Mouse (Mus musculus) midbrain, embryonic 10.5 days (tissue): ENCODE data around the gene Tysnd1. TPM values are rescaled to one million over a fixed set of nuclear protein-coding genes. Genes with fewer than 3 reads are reported as not detected.

Experiments used
- DNase-seq: peaks from one replicate; pipeline ENCODE4 v3.0.0-alpha.2; 2017; ENCODE audit warnings: low spot score
- H3K27ac ChIP-seq: fragments of 300-500 bp; sonication (generic); replicated peaks from 2 replicates; pipeline ENCODE4 v1.5.1; 2016; ENCODE audit warnings: mild to moderate bottlenecking
- H3K27me3 ChIP-seq: fragments of 300-500 bp; sonication (generic); 2 replicates; pipeline ENCODE4 v1.6.1; 2016; ENCODE audit warnings: low read depth, mild to moderate bottlenecking; ENCODE audit not compliant: poor library complexity, severe bottlenecking
- H3K36me3 ChIP-seq: fragments of 300-500 bp; sonication (generic); 2 replicates; pipeline ENCODE4 v1.6.1; 2016; ENCODE audit warnings: mild to moderate bottlenecking, moderate library complexity
- H3K4me1 ChIP-seq: fragments of 300-500 bp; sonication (generic); 2 replicates; pipeline ENCODE4 v1.6.1; 2016
- H3K4me3 ChIP-seq: fragments of 300-500 bp; sonication (generic); 2 replicates; pipeline ENCODE4 v1.5.1; 2016; ENCODE audit warnings: mild to moderate bottlenecking, moderate library complexity
- H3K9me3 ChIP-seq: fragments of 300-500 bp; sonication (generic); replicated peaks from 2 replicates; pipeline ENCODE4 v1.6.1; 2016; ENCODE audit warnings: mild to moderate bottlenecking
- WGBS: fragments of 180-500 bp; shearing (Covaris S2); methylation state at CpG from one replicate; pipeline ENCODE4 v1.1.7; 2016; 5-methylcytosine and 5-hydroxymethylcytosine counted together
- polyA plus RNA-seq: library from polyadenylated mRNA; unstranded; fragments of >200 nt; fragmentation: Nextera tagmentation; extraction: Ambion mirVana; gene quantifications from 2 replicates; pipeline ENCODE4 v1.2.1, GENCODE M21; 2016

Gene Tysnd1
- polyA plus RNA-seq, 1 experiment from 2014 or later: 28.7 TPM

- 93% methylated on average over 10 of the region's 10 CpGs for WGBS
- DNase-seq: no peak
- Histone ChIP-seq H3K27me3 (no peaks in the 10 kb centered on the region), H3K9me3 (no peaks in the 10 kb centered on the region), H3K4me3 (no peak overlapping the region), H3K27ac (no peak overlapping the region), H3K36me3 (peaks cover 100% of the 10 kb centered on the region), H3K4me1 (no peaks in the 10 kb centered on the region)
Measured at GRCm38 (mm10) chr10:61665111-61665510, 30.2 kb upstream of the Tysnd1 start.

GRCm38 (mm10) chr10:61665651-61666050 is 29.7 kb upstream of the Tysnd1 start:
- no peak for DNase-seq
- Histone ChIP-seq H3K9me3 (no peaks in the 10 kb centered on the region), H3K27me3 (no peaks in the 10 kb centered on the region), H3K4me3 (no peak overlapping the region), H3K4me1 (no peaks in the 10 kb centered on the region), H3K36me3 (peaks cover 100% of the 10 kb centered on the region), H3K27ac (no peak overlapping the region)
- 95% methylated on average over 3 of the region's 3 CpGs for WGBS

GRCm38 (mm10) chr10:61669289-61669688 is 26.0 kb upstream of the Tysnd1 start:
- DNase-seq: no peak
- Histone ChIP-seq H3K9me3 (no peaks in the 10 kb centered on the region), H3K4me3 (no peak overlapping the region), H3K36me3 (peaks cover 99% of the 10 kb centered on the region), H3K27ac (no peak overlapping the region), H3K4me1 (no peaks in the 10 kb centered on the region), H3K27me3 (no peaks in the 10 kb centered on the region)
- 92% methylated on average over 7 of the region's 7 CpGs for WGBS

- DNase-seq: no peak
- Histone ChIP-seq H3K27ac (no peak overlapping the region), H3K4me3 (no peak overlapping the region), H3K4me1 (no peaks in the 10 kb centered on the region), H3K9me3 (no peaks in the 10 kb centered on the region), H3K27me3 (no peaks in the 10 kb centered on the region), H3K36me3 (peaks cover 99% of the 10 kb centered on the region)
Measured at GRCm38 (mm10) chr10:61669896-61670295, 25.4 kb upstream of the Tysnd1 start.

- H3K36me3 ChIP-seq: peaks cover 96% of the 10 kb centered on the region
- 91% methylated on average over 3 of the region's 3 CpGs for WGBS
Measured at GRCm38 (mm10) chr10:61670758-61671157, 24.6 kb upstream of the Tysnd1 start.

GRCm38 (mm10) chr10:61675935-61676334 is 19.4 kb upstream of the Tysnd1 start:
- peaks cover 13% of the 10 kb centered on the region for H3K4me1 ChIP-seq
- no peak overlapping the region for H3K4me3 ChIP-seq
- H3K27ac ChIP-seq: no peak overlapping the region
- H3K9me3 ChIP-seq: no peaks in the 10 kb centered on the region
- peaks cover 48% of the 10 kb centered on the region for H3K36me3 ChIP-seq
- WGBS: 86% methylated on average over 3 of the region's 3 CpGs
- DNase-seq: no peak
- no peaks in the 10 kb centered on the region for H3K27me3 ChIP-seq

More at GRCm38 (mm10) chr10:61670758-61671157, 24.6 kb upstream of the Tysnd1 start:
- DNase-seq: no peak
- Histone ChIP-seq H3K4me1 (no peaks in the 10 kb centered on the region), H3K9me3 (no peaks in the 10 kb centered on the region), H3K4me3 (no peak overlapping the region), H3K27me3 (no peaks in the 10 kb centered on the region), H3K27ac (no peak overlapping the region)

- DNase-seq: no peak
- Histone ChIP-seq H3K27me3 (no peaks in the 10 kb centered on the region), H3K27ac (peak overlapping the region; percentile 93), H3K4me1 (peaks cover 22% of the 10 kb centered on the region), H3K36me3 (peaks cover 19% of the 10 kb centered on the region), H3K9me3 (no peaks in the 10 kb centered on the region), H3K4me3 (peak overlapping the region; percentile 97)
- WGBS: 42% methylated on average over 9 of the region's 9 CpGs
Measured at GRCm38 (mm10) chr10:61679545-61679944, 15.8 kb upstream of the Tysnd1 start.

GRCm38 (mm10) chr10:61680015-61680913 is 15.1 kb upstream of the Tysnd1 start, which contains the start of gene Sar1a:
Sar1a (plus strand) TSS chr10:61680299.
- peaks cover 19% of the 10 kb centered on the region for H3K36me3 ChIP-seq
- DNase-seq: peak; percentile 99
- H3K9me3 ChIP-seq: no peaks in the 10 kb centered on the region
- WGBS: under 1% methylated on average over 84 of the region's 84 CpGs
- H3K4me3 ChIP-seq: peak within 1 kb of the TSS; percentile 97
- H3K4me1 ChIP-seq: peaks cover 22% of the 10 kb centered on the region
- peak within 1 kb of the TSS; percentile 93 for H3K27ac ChIP-seq
- H3K27me3 ChIP-seq: no peaks in the 10 kb centered on the region

- no peak overlapping the region for H3K4me3 ChIP-seq
- DNase-seq: no peak
- H3K36me3 ChIP-seq: peaks cover 97% of the 10 kb centered on the region
- 90% methylated on average over 8 of the region's 8 CpGs for WGBS
- no peaks in the 10 kb centered on the region for H3K4me1 ChIP-seq
- no peaks in the 10 kb centered on the region for H3K9me3 ChIP-seq
- no peaks in the 10 kb centered on the region for H3K27me3 ChIP-seq
- H3K27ac ChIP-seq: no peak overlapping the region
Measured at GRCm38 (mm10) chr10:61689405-61689804, 5.9 kb upstream of the Tysnd1 start.

GRCm38 (mm10) chr10:61693563-61693962 is 1.8 kb upstream of the Tysnd1 start:
- 79% methylated on average over 4 of the region's 4 CpGs for WGBS

GRCm38 (mm10) chr10:61695703-61696559 is 617 bp downstream of the Tysnd1 start:
- Histone ChIP-seq H3K27me3 (0 out of 2 replicates have a peak, but pooled peaks cover 9% of the 10 kb centered on the region), H3K4me3 (peak overlapping the region; percentile 97), H3K4me1 (peaks cover 27% of the 10 kb centered on the region), H3K9me3 (no peaks in the 10 kb centered on the region), H3K36me3 (peaks cover 63% of the 10 kb centered on the region), H3K27ac (peak overlapping the region; percentile 86)
- WGBS: under 1% methylated on average over 111 of the region's 111 CpGs
- no peak for DNase-seq

More at GRCm38 (mm10) chr10:61693563-61693962, 1.8 kb upstream of the Tysnd1 start:
- H3K9me3 ChIP-seq: no peaks in the 10 kb centered on the region
- no peak overlapping the region for H3K27ac ChIP-seq
- no peak for DNase-seq
- H3K4me3 ChIP-seq: no peak overlapping the region
- peaks cover 27% of the 10 kb centered on the region for H3K4me1 ChIP-seq
- 0 out of 2 replicates have a peak, but pooled peaks cover 9% of the 10 kb centered on the region for H3K27me3 ChIP-seq
- peaks cover 69% of the 10 kb centered on the region for H3K36me3 ChIP-seq

GRCm38 (mm10) chr10:61696560-61696823 is 1.2 kb downstream of the Tysnd1 start:
- WGBS: 12% methylated on average over 19 of the region's 19 CpGs
- Histone ChIP-seq H3K4me1 (peaks cover 27% of the 10 kb centered on the region), H3K27ac (peak overlapping the region; percentile 86), H3K27me3 (0 out of 2 replicates have a peak, but pooled peaks cover 9% of the 10 kb centered on the region), H3K9me3 (no peaks in the 10 kb centered on the region), H3K4me3 (peak overlapping the region; percentile 97), H3K36me3 (peaks cover 63% of the 10 kb centered on the region)
- DNase-seq: no peak
